Mouse (Mus musculus) lung, adult 18-20 months (tissue): ENCODE results near the gene Fgf16.

ENCODE experiments used
- DNase-seq, 2 experiments: peaks; one replicate each; pipeline ENCODE4 v3.0.0; 2022; ENCODE audit warnings: mixed read lengths in 2 of 2

Fgf16 gene

GRCm38 (mm10) chrX:105764162-105765004 is at the start of gene Fgf16:
TSS of gene Fgf16 (plus strand) at chrX:105764279.
- DNase-seq: no peak

GRCm38 (mm10) chrX:105714740-105715139 is 49.3 kb upstream of the Fgf16 start:
- DNase-seq: no peak

GRCm38 (mm10) chrX:105715789-105716321 is 48.2 kb upstream of the Fgf16 start:
- DNase-seq: no peak

GRCm38 (mm10) chrX:105718388-105718787 is 45.7 kb upstream of the Fgf16 start:
- no peak for DNase-seq

- DNase-seq: no peak
Observed at GRCm38 (mm10) chrX:105718943-105719342, 45.1 kb upstream of the Fgf16 start.

GRCm38 (mm10) chrX:105724174-105724573 is 39.9 kb upstream of the Fgf16 start:
- DNase-seq: no peak

- peak in 1 of 2 experiments; percentile 18 for DNase-seq
Observed at GRCm38 (mm10) chrX:105762847-105763527, 1.1 kb upstream of the Fgf16 start.

GRCm38 (mm10) chrX:105763612-105764011 is 467 bp upstream of the Fgf16 start:
- DNase-seq: no peak

GRCm38 (mm10) chrX:105765005-105765706 is 1.1 kb downstream of the Fgf16 start:
- no peak for DNase-seq

- DNase-seq: no peak
Observed at GRCm38 (mm10) chrX:105766013-105766412, 1.9 kb downstream of the Fgf16 start.

- DNase-seq: no peak
Observed at GRCm38 (mm10) chrX:105767177-105767764, 3.2 kb downstream of the Fgf16 start.

- no peak for DNase-seq
Observed at GRCm38 (mm10) chrX:105767932-105768331, 3.9 kb downstream of the Fgf16 start.

GRCm38 (mm10) chrX:105773281-105773680 is 9.2 kb downstream of the Fgf16 start:
- no peak for DNase-seq

- DNase-seq: peak; percentile 3 to 15
Observed at GRCm38 (mm10) chrX:105794806-105795403, 30.8 kb downstream of the Fgf16 start.

- no peak for DNase-seq
Observed at GRCm38 (mm10) chrX:105824462-105824861, 60.4 kb downstream of the Fgf16 start.
